Mouse (Mus musculus) thymus, adult 2 months (tissue): ENCODE results near the gene Kcns1.

Experiments used
- CTCF ChIP-seq: fragments of 200-500 bp; IDR thresholded peaks from 2 replicates; pipeline ENCODE4 v1.5.1; 2012; ENCODE audit warnings: mild to moderate bottlenecking, control low read depth, low read length, moderate library complexity, borderline replicate concordance; ENCODE audit not compliant: control insufficient read depth, poor library complexity, insufficient read depth; ENCODE audit errors: extremely low read depth
- POLR2A ChIP-seq: fragments of 200-500 bp; IDR thresholded peaks from 2 replicates; pipeline ENCODE4 v1.6.1; 2012; ENCODE audit warnings: mild to moderate bottlenecking, low read length, control low read depth, moderate library complexity; ENCODE audit not compliant: control insufficient read depth, poor library complexity, insufficient read depth; ENCODE audit errors: extremely low read depth

DNA sequence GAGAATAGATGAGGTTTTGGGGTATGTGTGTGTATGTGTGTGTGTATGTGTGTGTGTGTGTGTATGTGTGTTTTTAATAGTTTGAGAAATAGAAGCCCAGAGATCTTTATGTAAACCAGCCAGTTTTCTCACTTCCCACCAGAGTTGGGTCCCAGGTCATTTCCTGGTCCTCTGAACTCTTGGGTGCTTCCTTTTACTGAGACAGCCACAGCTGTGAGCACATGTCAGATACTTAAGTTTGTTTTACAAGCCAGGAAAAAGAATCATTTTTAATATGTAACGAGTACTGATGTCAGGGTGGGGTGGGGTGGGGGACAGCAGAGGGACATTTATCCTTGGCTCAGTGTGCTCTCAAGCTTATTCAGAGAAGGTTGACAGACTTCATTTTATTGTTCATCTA lies 35.5 kb downstream of the Kcns1 start:
- TF ChIP-seq CTCF (no peak), POLR2A (no peak)
